Mouse (Mus musculus) testis, adult 2 months (tissue): ENCODE data around the gene Prr14.

Source experiments
- CTCF ChIP-seq: fragments of 200-500 bp; IDR thresholded peaks from 2 replicates; pipeline ENCODE4 v1.5.1; 2012; ENCODE audit warnings: low read depth, mild to moderate bottlenecking, inconsistent platforms, low read length, moderate library complexity; ENCODE audit not compliant: control insufficient read depth, insufficient read depth, insufficient replicate concordance
- POLR2A ChIP-seq: fragments of 200-500 bp; IDR thresholded peaks from 2 replicates; pipeline ENCODE4 v1.6.1; 2012; ENCODE audit warnings: low read depth, mild to moderate bottlenecking, inconsistent platforms, low read length, moderate library complexity; ENCODE audit not compliant: control insufficient read depth

- no peak for TF ChIP-seq CTCF
- no peak for TF ChIP-seq POLR2A
Observed at GRCm38 (mm10) chr7:127511241-127511640, 51.8 kb downstream of the Prr14 start.
